Mouse (Mus musculus) testis, adult 2 months (tissue): ENCODE measurements at regions not wholly inside any gene's neighbourhood (a gene's known extent, or its start where the extent isn't known, plus 50 kb on each side); places are given as distances from the start of the nearest gene placed in this dataset.

ENCODE experiments used
- H3K27ac ChIP-seq: fragments of 200-500 bp; 2 replicates; pipeline ENCODE4 v1.5.1; 2012; ENCODE audit warnings: low read depth, low read length; ENCODE audit not compliant: control insufficient read depth, insufficient read depth
- H3K27me3 ChIP-seq: fragments of 200-500 bp; 2 replicates; pipeline ENCODE4 v1.6.1; 2012; ENCODE audit warnings: mild to moderate bottlenecking, low read length, moderate library complexity; ENCODE audit not compliant: control insufficient read depth, insufficient read depth
- H3K36me3 ChIP-seq: fragments of 200-500 bp; 2 replicates; pipeline ENCODE4 v1.6.1; 2012; ENCODE audit warnings: mild to moderate bottlenecking, low read length; ENCODE audit not compliant: control insufficient read depth, insufficient read depth
- H3K4me1 ChIP-seq: fragments of 200-500 bp; 2 replicates; pipeline ENCODE4 v1.6.1; 2012; ENCODE audit warnings: low read length; ENCODE audit not compliant: control insufficient read depth, insufficient read depth
- H3K4me3 ChIP-seq: fragments of 200-500 bp; 2 replicates; pipeline ENCODE4 v1.5.1; 2012; ENCODE audit warnings: low read depth, mild to moderate bottlenecking, low read length, moderate library complexity, mixed read lengths; ENCODE audit not compliant: control insufficient read depth
- CTCF ChIP-seq: fragments of 200-500 bp; IDR thresholded peaks from 2 replicates; pipeline ENCODE4 v1.5.1; 2012; ENCODE audit warnings: low read depth, mild to moderate bottlenecking, inconsistent platforms, low read length, moderate library complexity; ENCODE audit not compliant: control insufficient read depth, insufficient read depth, insufficient replicate concordance
- POLR2A ChIP-seq: fragments of 200-500 bp; IDR thresholded peaks from 2 replicates; pipeline ENCODE4 v1.6.1; 2012; ENCODE audit warnings: low read depth, mild to moderate bottlenecking, inconsistent platforms, low read length, moderate library complexity; ENCODE audit not compliant: control insufficient read depth

DNA sequence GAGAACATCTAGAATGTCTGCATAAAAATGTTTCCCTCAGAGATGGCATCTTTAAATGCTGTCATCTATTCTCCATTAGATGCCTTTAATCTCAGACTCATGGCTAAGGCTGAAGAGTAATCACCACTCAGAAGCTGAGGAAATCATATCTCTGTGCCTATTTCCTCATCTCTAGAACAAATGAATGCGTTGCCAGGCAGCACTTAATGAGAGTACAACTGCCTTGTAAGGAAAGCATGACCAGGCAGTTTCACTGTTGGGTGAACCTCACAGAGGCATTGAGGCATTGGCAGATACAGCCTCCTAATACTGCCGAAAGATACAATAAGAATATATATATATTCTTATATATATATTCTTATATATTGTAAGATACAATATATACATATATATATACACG is 137.3 kb downstream of the Samd5 start:
- H3K27me3 ChIP-seq: no peaks in the 10 kb centered on the region

GRCm38 (mm10) chr10:9534552-9534951 is 140.5 kb downstream of the Samd5 start:
- no peaks in the 10 kb centered on the region for H3K27me3 ChIP-seq
- H3K36me3 ChIP-seq: no peaks in the 10 kb centered on the region
- TF ChIP-seq CTCF (no peak), POLR2A (no peak)
- no peak overlapping the region for H3K27ac ChIP-seq
- no peak overlapping the region for H3K4me3 ChIP-seq
- H3K4me1 ChIP-seq: 0 out of 2 replicates have a peak, but pooled peaks cover 2% of the 10 kb centered on the region

More for the DNA sequence above, 137.3 kb downstream of the Samd5 start:
- no peak overlapping the region for H3K4me3 ChIP-seq
- TF ChIP-seq CTCF: no peak
- no peak for TF ChIP-seq POLR2A
- H3K4me1 ChIP-seq: no peaks in the 10 kb centered on the region
- H3K27ac ChIP-seq: no peak overlapping the region
- H3K36me3 ChIP-seq: no peaks in the 10 kb centered on the region

DNA sequence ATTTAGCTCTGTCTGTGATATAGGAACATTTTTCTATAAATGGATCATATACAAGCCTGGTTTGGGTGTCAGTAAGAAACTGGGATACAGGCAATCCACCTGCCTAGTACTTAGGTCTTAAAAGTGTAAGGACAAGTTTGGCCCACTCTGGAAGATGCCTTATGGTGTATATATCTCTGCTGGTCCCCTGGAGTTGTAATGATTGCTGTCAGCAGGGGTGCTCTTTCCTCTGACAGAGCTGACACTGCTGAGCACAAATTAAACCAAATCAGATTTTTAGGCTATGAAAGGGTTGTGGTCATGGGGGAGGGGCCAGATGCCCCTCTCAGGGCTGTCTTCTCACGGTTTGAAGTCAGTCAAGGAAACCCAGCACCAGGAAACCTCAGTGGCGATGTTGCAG is 141.7 kb downstream of the Samd5 start:
- TF ChIP-seq CTCF (no peak), POLR2A (no peak)
- Histone ChIP-seq H3K4me1 (0 out of 2 replicates have a peak, but pooled peaks cover 2% of the 10 kb centered on the region), H3K36me3 (no peaks in the 10 kb centered on the region), H3K4me3 (no peak overlapping the region), H3K27ac (no peak overlapping the region), H3K27me3 (no peaks in the 10 kb centered on the region)

GRCm38 (mm10) chr10:9531931-9532330 is 143.1 kb downstream of the Samd5 start:
- Histone ChIP-seq H3K27me3 (no peaks in the 10 kb centered on the region), H3K4me1 (0 out of 2 replicates have a peak, but pooled peaks cover 2% of the 10 kb centered on the region)

DNA sequence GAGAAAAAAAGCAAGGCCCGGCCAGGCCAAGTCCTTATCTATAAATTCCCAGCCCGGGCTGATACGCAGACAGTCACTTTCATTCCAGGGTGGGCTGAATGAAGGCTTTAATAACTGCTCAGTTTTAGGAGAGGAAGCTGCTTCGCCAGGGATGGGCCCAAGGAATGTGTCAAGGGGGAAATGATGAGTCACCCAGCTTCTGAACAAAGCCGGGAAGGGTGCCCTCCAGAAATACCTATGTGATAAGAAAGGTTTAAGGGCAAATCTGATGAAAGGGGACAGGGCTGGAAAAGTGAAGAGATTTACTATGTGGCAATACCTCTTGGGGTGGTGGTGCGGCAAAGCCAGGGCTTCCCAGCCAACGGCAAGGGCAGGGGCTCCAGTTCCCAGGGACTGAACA is 145.6 kb downstream of the Samd5 start:
- no peak overlapping the region for H3K4me3 ChIP-seq
- H3K4me1 ChIP-seq: 0 out of 2 replicates have a peak, but pooled peaks cover 2% of the 10 kb centered on the region

More at GRCm38 (mm10) chr10:9531931-9532330, 143.1 kb downstream of the Samd5 start:
- TF ChIP-seq POLR2A (no peak), CTCF (no peak)
- no peaks in the 10 kb centered on the region for H3K36me3 ChIP-seq
- H3K27ac ChIP-seq: no peak overlapping the region
- no peak overlapping the region for H3K4me3 ChIP-seq

GRCm38 (mm10) chr10:9528066-9528465 is 146.9 kb downstream of the Samd5 start:
- Histone ChIP-seq H3K4me3 (no peak overlapping the region), H3K27me3 (no peaks in the 10 kb centered on the region), H3K36me3 (no peaks in the 10 kb centered on the region), H3K4me1 (0 out of 2 replicates have a peak, but pooled peaks cover 2% of the 10 kb centered on the region), H3K27ac (no peak overlapping the region)
- TF ChIP-seq CTCF: no peak
- TF ChIP-seq POLR2A: no peak

More for the DNA sequence above, 145.6 kb downstream of the Samd5 start:
- Histone ChIP-seq H3K27me3 (no peaks in the 10 kb centered on the region), H3K27ac (no peak overlapping the region), H3K36me3 (no peaks in the 10 kb centered on the region)
- no peak for TF ChIP-seq CTCF
- no peak for TF ChIP-seq POLR2A

DNA sequence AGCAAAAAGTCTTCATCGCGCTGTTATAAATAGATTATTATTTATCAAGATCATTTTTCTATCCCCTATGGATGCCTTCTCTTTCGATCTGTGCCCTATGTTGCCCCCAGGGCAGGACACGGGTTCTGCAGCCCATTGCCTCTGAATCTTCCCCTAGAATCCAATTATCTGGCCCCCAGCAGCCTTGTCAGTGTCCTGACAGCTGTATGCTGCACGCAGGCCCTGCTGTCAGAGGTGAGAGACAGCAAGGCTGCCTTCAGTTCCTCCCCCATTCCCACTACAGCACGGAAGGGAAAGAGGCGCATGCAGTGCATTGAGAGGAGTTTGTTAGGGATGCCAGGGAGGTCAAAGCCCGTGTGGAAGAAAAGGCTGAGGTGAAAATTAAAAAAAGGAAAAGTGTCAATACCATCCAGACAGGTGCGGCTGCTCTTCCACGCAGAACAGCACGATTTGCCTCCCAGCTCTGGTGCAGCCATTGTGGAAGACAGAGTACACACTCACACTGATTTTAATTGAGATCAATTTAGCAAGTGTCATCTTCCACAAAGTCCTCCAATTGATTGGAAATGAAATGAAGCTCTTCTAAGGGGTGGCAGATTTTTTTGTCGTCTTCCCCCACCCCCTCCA is 165.1 kb downstream of the Samd5 start:
- H3K4me3 ChIP-seq: no peak overlapping the region
- H3K36me3 ChIP-seq: no peaks in the 10 kb centered on the region
- H3K4me1 ChIP-seq: peaks cover 4% of the 10 kb centered on the region; the same call in 1 of the 2 replicates
- H3K27me3 ChIP-seq: no peaks in the 10 kb centered on the region
- TF ChIP-seq CTCF (no peak), POLR2A (no peak)
- no peak overlapping the region for H3K27ac ChIP-seq
